Mouse (Mus musculus): ENCODE data around the gene Pik3c2a.

Pik3c2a gene

GRCm38 (mm10) chr7:116443004-116443696 is at the start of gene Pik3c2a:
Gene Pik3c2a (minus strand): TSS chr7:116443449.
- CTCF ChIA-PET, result no interaction called here

GRCm38 (mm10) chr7:116491113-116491512 is 47.9 kb upstream of the Pik3c2a start:
- CTCF ChIA-PET, result no interaction called here

- CTCF ChIA-PET, result no interaction called here
Observed at GRCm38 (mm10) chr7:116485062-116485601, 41.9 kb upstream of the Pik3c2a start.

- CTCF ChIA-PET, result no interaction called here
Observed at GRCm38 (mm10) chr7:116484213-116484612, 41.0 kb upstream of the Pik3c2a start.

- CTCF ChIA-PET, result no interaction called here
Observed at GRCm38 (mm10) chr7:116483782-116484181, 40.5 kb upstream of the Pik3c2a start.

- CTCF ChIA-PET, result no interaction called here
Observed at GRCm38 (mm10) chr7:116483106-116483505, 39.9 kb upstream of the Pik3c2a start.

GRCm38 (mm10) chr7:116476264-116476663 is 33.0 kb upstream of the Pik3c2a start:
- CTCF ChIA-PET, result interaction anchor here (0.8 kb wide), 1 partner anchor 16 kb away, joined by 4 read pairs; no protein-coding TSS in a partner anchor

GRCm38 (mm10) chr7:116475836-116476235 is 32.6 kb upstream of the Pik3c2a start:
- CTCF ChIA-PET, result interaction anchor here (0.8 kb wide), 1 partner anchor 16 kb away, joined by 4 read pairs; no protein-coding TSS in a partner anchor

- CTCF ChIA-PET, result interaction anchor here (0.6 kb wide), 1 partner anchor 96 kb away, joined by 4 read pairs; no protein-coding TSS in a partner anchor
Observed at GRCm38 (mm10) chr7:116462114-116462513, 18.9 kb upstream of the Pik3c2a start.

- CTCF ChIA-PET, result no interaction called here
Observed at GRCm38 (mm10) chr7:116458985-116459441, 15.8 kb upstream of the Pik3c2a start.

- CTCF ChIA-PET, result interaction anchor here (0.6 kb wide), 1 partner anchor 170 kb away, joined by 3 read pairs; no protein-coding TSS in a partner anchor
Observed at GRCm38 (mm10) chr7:116457391-116457790, 14.1 kb upstream of the Pik3c2a start.

- CTCF ChIA-PET, result no interaction called here
Observed at GRCm38 (mm10) chr7:116456964-116457363, 13.7 kb upstream of the Pik3c2a start.

- CTCF ChIA-PET, result interaction anchor here (0.5 kb wide), 1 partner anchor 160 kb away, joined by 5 read pairs; no protein-coding TSS in a partner anchor
Observed at GRCm38 (mm10) chr7:116446645-116447044, 3.4 kb upstream of the Pik3c2a start.

GRCm38 (mm10) chr7:116444326-116444809 is 1.1 kb upstream of the Pik3c2a start:
- CTCF ChIA-PET, result interaction anchor here (0.6 kb wide), 1 partner anchor 21 kb away, joined by 3 read pairs; no protein-coding TSS in a partner anchor

GRCm38 (mm10) chr7:116443697-116444325 is 562 bp upstream of the Pik3c2a start:
- CTCF ChIA-PET, result interaction anchor here (0.6 kb wide), 1 partner anchor 22 kb away, joined by 3 read pairs; no protein-coding TSS in a partner anchor

- CTCF ChIA-PET, result no interaction called here
Observed at GRCm38 (mm10) chr7:116442226-116442625, 1.0 kb downstream of the Pik3c2a start.

GRCm38 (mm10) chr7:116441346-116441745 is 1.9 kb downstream of the Pik3c2a start:
- CTCF ChIA-PET, result interaction anchor here (0.6 kb wide), 1 partner anchor 165 kb away, joined by 9 read pairs; no protein-coding TSS in a partner anchor

- CTCF ChIA-PET, result interaction anchor here (0.7 kb wide), 1 partner anchor 84 kb away, joined by 4 read pairs; no protein-coding TSS in a partner anchor
Observed at GRCm38 (mm10) chr7:116431661-116432060, 11.6 kb downstream of the Pik3c2a start.

GRCm38 (mm10) chr7:116430926-116431325 is 12.3 kb downstream of the Pik3c2a start:
- CTCF ChIA-PET, result no interaction called here

GRCm38 (mm10) chr7:116427206-116427605 is 16.0 kb downstream of the Pik3c2a start:
- CTCF ChIA-PET, result no interaction called here

- CTCF ChIA-PET, result no interaction called here
Observed at GRCm38 (mm10) chr7:116425771-116426170, 17.5 kb downstream of the Pik3c2a start.

- CTCF ChIA-PET, result no interaction called here
Observed at GRCm38 (mm10) chr7:116421081-116421480, 22.2 kb downstream of the Pik3c2a start.
